Comparison of ENCODE assay signal across 34 mouse cellular contexts in genomic region chr4:125522931-125523330, GRCm38 (mm10). TPM values are rescaled to one million over a fixed set of nuclear protein-coding genes. Genes with fewer than 3 reads are reported as not detected.
"Had no signal": no experiment of that assay in that cellular context is flagged by ENCODE, and none has a peak within 500 bp of the region (broad histone marks: within the 10 kb centered on the region; RNA-seq: fewer than 3 reads in every experiment).

No protein-coding gene starts in this region.

- H3K4me1 ChIP-seq: liver, embryonic 12.5 days; liver, embryonic 13.5 days; liver, embryonic 15.5 days; lung, embryonic 15.5 days; megakaryocyte, embryonic 14.5 days; midbrain, embryonic 10.5 days; midbrain, embryonic 12.5 days; neural tube, embryonic 12.5 days had no signal

- H3K27me3 ChIP-seq: limb, embryonic 15.5 days; liver, embryonic 12.5 days; liver, embryonic 13.5 days; liver, embryonic 15.5 days; lung, embryonic 15.5 days; midbrain, embryonic 13.5 days; midbrain, embryonic 15.5 days; neural tube, embryonic 12.5 days had no signal

- H3K27ac ChIP-seq: limb, embryonic 10.5 days; limb, embryonic 12.5 days; limb, embryonic 13.5 days; limb, embryonic 15.5 days; liver, embryonic 12.5 days; liver, embryonic 13.5 days; liver, embryonic 14.5 days; liver, embryonic 15.5 days; lung, embryonic 15.5 days; macrophage; midbrain, embryonic 10.5 days; midbrain, embryonic 12.5 days; midbrain, embryonic 13.5 days; midbrain, embryonic 15.5 days; neural tube, embryonic 12.5 days had no signal

- ATAC-seq: liver, embryonic 12.5 days; liver, postnatal 0 days; lung, postnatal 0 days; midbrain, embryonic 13.5 days; midbrain, embryonic 15.5 days; midbrain, embryonic 16.5 days had no signal

- H3K9me3 ChIP-seq: limb, embryonic 10.5 days; limb, embryonic 12.5 days; limb, embryonic 13.5 days; limb, embryonic 15.5 days; liver, embryonic 12.5 days; liver, embryonic 13.5 days; liver, embryonic 15.5 days; lung, embryonic 15.5 days; midbrain, embryonic 10.5 days; midbrain, embryonic 12.5 days; midbrain, embryonic 13.5 days; midbrain, embryonic 15.5 days; neural tube, embryonic 12.5 days had no signal

- H3K9ac ChIP-seq: limb, embryonic 12.5 days; limb, embryonic 13.5 days; limb, embryonic 15.5 days; liver, embryonic 12.5 days; liver, embryonic 13.5 days; liver, embryonic 14.5 days; liver, embryonic 15.5 days; liver, postnatal 0 days; lung, embryonic 14.5 days; lung, embryonic 15.5 days; midbrain, embryonic 12.5 days; midbrain, embryonic 13.5 days; midbrain, embryonic 15.5 days; neural tube, embryonic 12.5 days had no signal

- H3K4me2 ChIP-seq: limb, embryonic 12.5 days; limb, embryonic 13.5 days; limb, embryonic 15.5 days; liver, embryonic 11.5 days; liver, embryonic 12.5 days; liver, embryonic 13.5 days; liver, embryonic 15.5 days; lung, embryonic 14.5 days; lung, embryonic 15.5 days; midbrain, embryonic 11.5 days; midbrain, embryonic 12.5 days; midbrain, embryonic 13.5 days; midbrain, embryonic 15.5 days; neural tube, embryonic 12.5 days had no signal

- DNase-seq: left cerebral cortex, postnatal 4 days; liver; liver, embryonic 13.5 days; liver, postnatal 0 days; lung, adult 2 months; lung, embryonic 14.5 days; lung, postnatal 10 days; lung, postnatal 14 days; lung, postnatal 36 days; lung, postnatal 4 days; midbrain, embryonic 14.5 days had no signal

- H3K4me3 ChIP-seq: limb, embryonic 10.5 days; limb, embryonic 12.5 days; limb, embryonic 13.5 days; limb, embryonic 15.5 days; liver, embryonic 12.5 days; liver, embryonic 13.5 days; liver, embryonic 15.5 days; lung, embryonic 15.5 days; megakaryocyte, embryonic 14.5 days; midbrain, embryonic 10.5 days; midbrain, embryonic 12.5 days; midbrain, embryonic 13.5 days; midbrain, embryonic 15.5 days; myocyte; neural tube, embryonic 12.5 days had no signal

- H3K36me3 ChIP-seq: limb, embryonic 10.5 days; limb, embryonic 12.5 days; limb, embryonic 13.5 days; limb, embryonic 15.5 days; liver, embryonic 12.5 days; liver, embryonic 13.5 days; liver, embryonic 15.5 days; lung, embryonic 15.5 days; midbrain, embryonic 10.5 days; midbrain, embryonic 12.5 days; midbrain, embryonic 13.5 days; midbrain, embryonic 15.5 days; neural tube, embryonic 12.5 days had no signal

RNA-seq across cellular contexts. Expression of gene Grik3, which starts 32.4 kb away (rescaled TPM):
- polyA plus RNA-seq: limb, embryonic 10.5 days; limb, embryonic 11.5 days; limb, embryonic 12.5 days; liver, embryonic 12.5 days; liver, embryonic 15.5 days; liver, embryonic 16.5 days; lung, embryonic 14.5 days; lung, embryonic 15.5 days; lung, embryonic 16.5 days; lung, postnatal 0 days; macrophage; myocyte had no signal
